Mouse (Mus musculus) stomach, postnatal 0 days (tissue): ENCODE results near the gene Wipi1.

Experiments
- CTCF ChIP-seq: IDR thresholded peaks from 2 replicates; pipeline ENCODE4 v1.5.1; 2016; ENCODE audit warnings: antibody characterized with exemption, low read depth, mild to moderate bottlenecking, moderate library complexity
- EP300 ChIP-seq: optimal IDR thresholded peaks from 2 replicates; pipeline ENCODE3; 2016; ENCODE audit warnings: antibody characterized with exemption

DNA sequence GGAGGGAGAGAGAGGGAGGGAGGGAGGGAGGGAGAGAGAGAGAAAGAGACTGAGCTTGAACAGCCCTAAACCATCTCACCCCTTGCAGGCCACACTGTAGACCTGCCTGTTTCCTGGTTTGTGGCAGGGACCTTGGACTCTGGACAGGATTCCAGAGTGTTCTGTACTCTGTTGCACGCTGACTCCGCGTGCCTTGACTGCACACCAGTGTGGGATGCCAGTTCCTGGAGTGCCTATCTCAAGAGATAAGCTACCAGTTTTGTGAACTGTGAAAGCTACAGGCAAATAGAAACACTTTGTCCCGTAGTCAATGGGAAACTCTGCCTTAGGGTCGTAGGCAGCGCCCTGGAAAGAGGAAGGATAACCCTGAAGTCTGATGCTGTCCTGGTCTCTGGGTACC lies 55.6 kb downstream of the Wipi1 start:
- no peak for TF ChIP-seq CTCF
- no peak for TF ChIP-seq EP300
